Mouse (Mus musculus) stomach, embryonic 15.5 days (tissue): ENCODE data around the gene Gtf2a1. TPM values are rescaled to one million over a fixed set of nuclear protein-coding genes. Genes with fewer than 3 reads are reported as not detected.
"Not testable (repeated sequence)": the region's sequence is repeated elsewhere in the genome, so short reads cannot be mapped to it uniquely, and the experiment has no call there.

Experiments used
- ATAC-seq: fragments of 200-750 bp; cut with Nextera tagmentation; 2 replicates; pipeline ENCODE4 v1.8.0; 2017; ENCODE audit warnings: low read depth, moderate number of reproducible peaks, moderate TSS enrichment; ENCODE audit not compliant: insufficient read depth, low FRiP score
- H3K27ac ChIP-seq: fragments of 300-500 bp; sonication (generic); 2 replicates; pipeline ENCODE4 v1.5.1; 2015; ENCODE audit warnings: mild to moderate bottlenecking, inconsistent platforms
- H3K27me3 ChIP-seq: fragments of 300-500 bp; sonication (generic); replicated peaks from 2 replicates; pipeline ENCODE4 v1.6.1; 2015; ENCODE audit warnings: inconsistent platforms
- H3K36me3 ChIP-seq: fragments of 300-500 bp; sonication (generic); 2 replicates; pipeline ENCODE4 v1.6.1; 2015; ENCODE audit warnings: inconsistent platforms
- H3K4me1 ChIP-seq: fragments of 300-500 bp; sonication (generic); 2 replicates; pipeline ENCODE4 v1.6.1; 2015; ENCODE audit warnings: inconsistent platforms
- H3K4me2 ChIP-seq: fragments of 300-500 bp; sonication (generic); 2 replicates; pipeline ENCODE4 v1.6.1; 2015; ENCODE audit warnings: mild to moderate bottlenecking, inconsistent platforms
- H3K4me3 ChIP-seq: fragments of 300-500 bp; sonication (generic); replicated peaks from 2 replicates; pipeline ENCODE4 v1.5.1; 2015; ENCODE audit warnings: inconsistent platforms
- H3K9ac ChIP-seq: fragments of 300-500 bp; sonication (generic); 2 replicates; pipeline ENCODE4 v1.6.1; 2015; ENCODE audit warnings: inconsistent platforms
- H3K9me3 ChIP-seq: fragments of 300-500 bp; sonication (generic); 2 replicates; pipeline ENCODE4 v1.6.1; 2016; ENCODE audit warnings: inconsistent platforms
- WGBS: fragments of 180-500 bp; shearing (Covaris S2); methylation state at CpG from one replicate; pipeline ENCODE4 v1.1.7; 2015; 5-methylcytosine and 5-hydroxymethylcytosine counted together
- polyA plus RNA-seq: library from polyadenylated mRNA; unstranded; fragments of >200 nt; fragmentation: Nextera tagmentation; extraction: Ambion mirVana; gene quantifications from 2 replicates; pipeline ENCODE4 v1.2.1, GENCODE M21; 2015

Gene Gtf2a1
- polyA plus RNA-seq, 1 experiment from 2014 or later = 36.7 TPM

GRCm38 (mm10) chr12:91589542-91589846 lies 793 bp downstream of the Gtf2a1 start:
- H3K4me3 ChIP-seq = peak overlapping the region; percentile 83
- H3K27ac ChIP-seq = peak overlapping the region; percentile 100
- peak overlapping the region; percentile 33; the same call in 1 of the 2 replicates for H3K4me2 ChIP-seq
- WGBS = 0% methylated on average over 11 of the region's 11 CpGs
- no peaks in the 10 kb centered on the region for H3K27me3 ChIP-seq
- no peaks in the 10 kb centered on the region for H3K9me3 ChIP-seq
- peak overlapping the region; percentile 91 for H3K9ac ChIP-seq
- peaks cover 11% of the 10 kb centered on the region; the same call in 1 of the 2 replicates for H3K4me1 ChIP-seq
- 0 out of 2 replicates have a peak, but pooled peaks cover 3% of the 10 kb centered on the region for H3K36me3 ChIP-seq
- ATAC-seq = no peak; the same call in 1 of the 2 replicates

GRCm38 (mm10) chr12:91588670-91589541 lies 1.4 kb downstream of the Gtf2a1 start:
- Histone ChIP-seq H3K4me3 (peak overlapping the region; percentile 83), H3K27ac (peak overlapping the region; percentile 100), H3K9ac (peak overlapping the region; percentile 91), H3K27me3 (no peaks in the 10 kb centered on the region), H3K4me1 (peaks cover 11% of the 10 kb centered on the region; the same call in 1 of the 2 replicates), H3K9me3 (no peaks in the 10 kb centered on the region), H3K4me2 (peak overlapping the region; percentile 22; the same call in 1 of the 2 replicates), H3K36me3 (0 out of 2 replicates have a peak, but pooled peaks cover 8% of the 10 kb centered on the region)
- under 1% methylated on average over 61 of the region's 83 CpGs for WGBS
- ATAC-seq = no peak

DNA sequence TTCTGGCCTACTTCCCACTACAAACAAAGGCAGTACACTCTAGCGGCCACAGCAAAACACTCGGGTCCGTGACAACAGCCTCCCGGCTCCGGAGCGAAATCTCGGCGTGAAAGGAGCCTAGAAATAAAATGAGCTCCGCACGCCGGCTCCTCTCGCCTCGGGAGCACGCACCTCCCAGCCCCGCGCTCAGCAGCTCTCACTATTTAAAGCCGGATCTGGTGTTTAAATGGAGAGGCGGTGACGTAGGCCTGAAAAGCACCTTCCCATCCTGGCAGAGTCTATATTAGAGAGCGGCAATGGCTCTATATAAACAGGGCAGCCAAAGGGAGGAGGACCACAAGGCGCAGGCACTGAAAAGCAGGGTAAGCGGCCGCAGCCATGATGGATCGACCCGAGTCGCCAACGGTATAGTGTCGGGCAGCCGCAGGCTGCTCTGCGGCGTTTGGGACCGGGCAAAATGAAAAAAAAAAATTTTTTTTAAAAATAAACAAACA lies 2.1 kb downstream of the Gtf2a1 start:
- Histone ChIP-seq H3K4me2 (peak overlapping the region; percentile 59), H3K4me3 (peak overlapping the region; percentile 83), H3K27me3 (no peaks in the 10 kb centered on the region), H3K36me3 (0 out of 2 replicates have a peak, but pooled peaks cover 8% of the 10 kb centered on the region), H3K9me3 (no peaks in the 10 kb centered on the region), H3K9ac (peak overlapping the region; percentile 91; the same call in 1 of the 2 replicates), H3K4me1 (peaks cover 11% of the 10 kb centered on the region; the same call in 1 of the 2 replicates), H3K27ac (peak overlapping the region; percentile 100)
- under 1% methylated on average over 32 of the region's 32 CpGs for WGBS
- ATAC-seq = peak; percentile 88

DNA sequence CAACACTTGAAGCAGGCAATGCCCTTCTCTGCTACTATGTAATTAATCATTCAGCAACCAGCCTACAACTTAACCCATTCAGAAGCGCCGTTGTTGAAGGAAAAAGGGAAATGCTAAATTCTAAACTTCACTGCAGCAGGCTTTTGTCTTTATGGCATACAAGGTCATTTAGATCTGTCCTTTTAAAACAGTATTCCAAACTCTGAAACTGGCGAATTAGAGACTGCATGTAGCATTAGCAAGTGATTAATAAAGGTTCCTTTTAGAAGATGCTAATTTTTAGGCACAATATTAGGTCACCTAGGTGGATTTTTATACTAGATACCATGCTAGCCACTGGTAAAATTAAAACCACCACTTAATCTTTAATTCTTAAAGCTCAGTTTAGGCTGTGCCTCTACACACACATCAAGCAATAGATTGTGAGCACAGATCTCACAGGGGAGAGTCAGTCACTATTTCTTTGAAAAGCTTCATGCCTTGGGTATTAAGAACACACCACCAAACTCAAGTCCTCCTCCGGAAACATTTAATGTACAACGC lies 2.7 kb downstream of the Gtf2a1 start:
- Histone ChIP-seq H3K27ac (peak overlapping the region; percentile 100), H3K4me3 (peak overlapping the region; percentile 83), H3K36me3 (0 out of 2 replicates have a peak, but pooled peaks cover 8% of the 10 kb centered on the region), H3K9ac (peak overlapping the region; percentile 56; the same call in 1 of the 2 replicates), H3K4me1 (peaks cover 11% of the 10 kb centered on the region; the same call in 1 of the 2 replicates), H3K4me2 (peak overlapping the region; percentile 59), H3K9me3 (no peaks in the 10 kb centered on the region), H3K27me3 (no peaks in the 10 kb centered on the region)
- 11% methylated on average over 5 of the region's 5 CpGs for WGBS
- ATAC-seq = no peak

- H3K9me3 ChIP-seq = no peaks in the 10 kb centered on the region
- H3K27me3 ChIP-seq = no peaks in the 10 kb centered on the region
- H3K9ac ChIP-seq = no peak overlapping the region
- 0 out of 2 replicates have a peak, but pooled peaks cover 8% of the 10 kb centered on the region for H3K36me3 ChIP-seq
- H3K4me2 ChIP-seq = peak overlapping the region; percentile 59
- no peak overlapping the region for H3K27ac ChIP-seq
- WGBS = 44% methylated on average over 3 of the region's 3 CpGs
- peak overlapping the region; percentile 83 for H3K4me3 ChIP-seq
- no peak for ATAC-seq
- peaks cover 11% of the 10 kb centered on the region; the same call in 1 of the 2 replicates for H3K4me1 ChIP-seq
Measured at GRCm38 (mm10) chr12:91587077-91587476, 3.2 kb downstream of the Gtf2a1 start.

DNA sequence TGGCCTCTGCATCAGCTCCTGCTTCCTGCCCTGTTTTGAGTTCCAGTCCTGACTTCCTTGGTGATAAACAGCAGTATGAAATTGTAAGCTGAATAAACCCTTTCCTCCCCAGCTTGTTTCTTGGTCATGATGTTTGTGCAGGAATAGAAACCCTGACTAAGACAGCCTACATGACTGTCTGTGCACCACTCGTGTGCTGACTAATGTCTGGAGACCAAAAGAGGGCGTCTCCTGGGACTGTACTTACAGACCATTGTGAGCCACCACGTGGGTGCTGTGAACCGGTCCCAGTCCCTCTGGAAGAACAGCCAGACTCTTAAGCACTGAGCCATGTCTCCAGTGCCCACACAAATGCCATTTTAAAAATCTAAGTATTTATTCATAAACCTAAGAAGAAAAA lies 4.5 kb downstream of the Gtf2a1 start:
- H3K4me1 ChIP-seq, H3K9ac ChIP-seq, H3K27ac ChIP-seq, ATAC-seq, H3K4me3 ChIP-seq, H3K36me3 ChIP-seq, H3K4me2 ChIP-seq, H3K27me3 ChIP-seq, H3K9me3 ChIP-seq: not testable (repeated sequence)
- WGBS = 99% methylated on average over 4 of the region's 4 CpGs

GRCm38 (mm10) chr12:91585206-91585605 lies 5.1 kb downstream of the Gtf2a1 start:
- Histone ChIP-seq H3K9ac (no peak overlapping the region), H3K4me1 (peaks cover 8% of the 10 kb centered on the region; the same call in 1 of the 2 replicates), H3K27ac (no peak overlapping the region), H3K4me2 (no peak overlapping the region), H3K27me3 (no peaks in the 10 kb centered on the region), H3K9me3 (no peaks in the 10 kb centered on the region), H3K36me3 (0 out of 2 replicates have a peak, but pooled peaks cover 8% of the 10 kb centered on the region), H3K4me3 (no peak overlapping the region)
- ATAC-seq = no peak
- WGBS = 91% methylated on average over 3 of the region's 3 CpGs

DNA sequence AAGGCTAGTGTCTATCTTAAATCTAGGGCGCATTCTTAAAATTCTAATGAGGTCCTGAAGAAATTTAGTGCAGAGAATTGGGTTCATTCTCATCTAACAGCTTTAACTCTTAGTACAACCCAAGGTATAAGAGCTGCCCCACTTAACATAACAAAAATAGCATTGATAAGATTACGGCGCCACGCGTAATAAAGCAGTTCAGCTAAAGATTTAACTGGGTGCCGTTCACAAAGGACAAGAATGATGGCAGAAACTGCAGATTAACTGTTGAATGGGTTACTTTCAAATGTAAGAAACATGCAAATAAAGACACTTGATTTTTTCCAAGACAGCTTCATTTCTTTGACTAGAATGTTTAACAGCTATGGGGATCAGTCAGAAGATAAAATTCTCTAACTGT lies 6.9 kb downstream of the Gtf2a1 start:
- no peak overlapping the region for H3K27ac ChIP-seq
- 0 out of 2 replicates have a peak, but pooled peaks cover 8% of the 10 kb centered on the region for H3K36me3 ChIP-seq
- H3K4me2 ChIP-seq = no peak overlapping the region
- H3K4me3 ChIP-seq = no peak overlapping the region
- no peak overlapping the region for H3K9ac ChIP-seq
- H3K27me3 ChIP-seq = no peaks in the 10 kb centered on the region
- WGBS = 79% methylated on average over 6 of the region's 6 CpGs
- ATAC-seq = no peak
- H3K9me3 ChIP-seq = no peaks in the 10 kb centered on the region
- H3K4me1 ChIP-seq = peaks cover 8% of the 10 kb centered on the region; the same call in 1 of the 2 replicates

DNA sequence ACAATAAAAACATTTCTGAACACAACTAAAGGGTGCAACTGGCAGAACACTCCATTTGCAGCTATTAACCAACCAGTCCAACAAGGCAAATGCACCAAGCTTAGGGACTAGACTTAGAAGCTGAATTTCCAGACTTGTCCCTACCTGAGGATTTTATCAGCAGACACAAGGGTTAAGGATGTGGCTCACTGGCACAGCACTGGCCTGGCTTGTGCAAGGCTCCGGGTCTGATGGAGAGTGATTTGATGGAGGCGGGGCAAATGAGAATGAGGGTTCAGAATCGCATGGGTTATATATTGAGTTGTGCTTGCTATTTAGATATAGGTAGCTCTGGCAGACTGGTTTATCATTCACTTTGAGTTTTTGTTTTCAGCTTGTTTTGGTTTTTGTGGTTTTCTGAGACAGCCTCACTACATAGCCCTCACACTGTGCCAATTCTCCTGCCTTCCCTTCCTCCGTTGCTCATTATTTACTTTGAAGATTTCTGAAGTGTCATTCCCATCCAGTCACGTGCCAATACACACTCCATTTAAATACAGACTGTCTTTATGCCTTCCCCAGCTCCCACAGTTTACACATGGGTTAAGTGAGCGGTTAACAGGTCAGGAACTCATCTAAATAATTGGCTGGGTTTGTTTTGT lies 7.8 kb downstream of the Gtf2a1 start:
- WGBS = 52% methylated on average over 6 of the region's 6 CpGs
- H3K4me2 ChIP-seq = no peak overlapping the region
- no peak overlapping the region for H3K4me3 ChIP-seq
- H3K36me3 ChIP-seq = 0 out of 2 replicates have a peak, but pooled peaks cover 8% of the 10 kb centered on the region
- no peaks in the 10 kb centered on the region for H3K27me3 ChIP-seq
- ATAC-seq = no peak
- H3K9me3 ChIP-seq = no peaks in the 10 kb centered on the region
- no peak overlapping the region for H3K9ac ChIP-seq
- no peak overlapping the region for H3K27ac ChIP-seq
- H3K4me1 ChIP-seq = peaks cover 5% of the 10 kb centered on the region; the same call in 1 of the 2 replicates

DNA sequence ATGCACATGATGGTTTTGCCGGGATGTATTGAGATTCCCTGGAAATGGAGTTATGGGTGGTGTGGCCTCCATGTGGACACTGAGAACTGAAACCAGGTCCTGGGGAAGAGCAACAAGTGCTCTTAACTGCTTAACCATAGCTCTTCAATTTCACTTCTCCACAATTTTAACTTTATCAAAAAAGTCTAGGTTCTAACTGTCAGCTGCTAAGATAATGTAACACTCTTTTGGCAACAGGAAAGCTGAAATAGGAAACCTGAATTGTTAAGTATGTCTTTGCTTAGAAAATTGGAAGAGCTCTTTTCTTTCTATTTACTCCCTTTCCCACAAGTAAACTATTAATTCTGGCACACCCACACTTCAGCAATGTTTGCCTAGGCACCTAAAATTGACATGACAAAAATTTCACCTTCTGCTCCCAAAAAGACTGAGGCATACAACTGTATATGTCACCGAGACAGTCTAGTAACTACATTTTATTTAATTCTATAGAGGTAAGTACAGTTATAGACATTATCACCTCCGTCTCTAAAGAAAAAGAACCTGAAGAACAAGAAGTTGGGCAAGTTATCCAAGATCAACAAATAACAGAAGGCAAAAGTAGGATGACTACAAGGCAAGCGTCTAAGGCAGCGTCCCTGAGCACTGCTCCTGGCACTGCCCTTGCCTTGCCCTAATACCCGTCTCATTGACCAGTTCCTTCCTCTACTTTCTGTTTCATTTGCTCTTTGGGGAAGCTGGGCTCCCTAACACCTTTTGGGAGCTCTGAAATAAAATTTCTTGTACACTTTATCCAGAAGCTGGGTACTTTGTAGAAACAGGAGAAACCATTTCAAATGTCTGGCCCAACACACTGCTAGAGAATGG lies 8.8 kb downstream of the Gtf2a1 start:
- Histone ChIP-seq H3K36me3 (0 out of 2 replicates have a peak, but pooled peaks cover 8% of the 10 kb centered on the region), H3K9me3 (no peaks in the 10 kb centered on the region), H3K4me2 (no peak overlapping the region), H3K9ac (no peak overlapping the region), H3K27ac (no peak overlapping the region), H3K27me3 (no peaks in the 10 kb centered on the region), H3K4me1 (no peaks in the 10 kb centered on the region), H3K4me3 (no peak overlapping the region)
- 78% methylated on average over 6 of the region's 6 CpGs for WGBS
- no peak for ATAC-seq

DNA sequence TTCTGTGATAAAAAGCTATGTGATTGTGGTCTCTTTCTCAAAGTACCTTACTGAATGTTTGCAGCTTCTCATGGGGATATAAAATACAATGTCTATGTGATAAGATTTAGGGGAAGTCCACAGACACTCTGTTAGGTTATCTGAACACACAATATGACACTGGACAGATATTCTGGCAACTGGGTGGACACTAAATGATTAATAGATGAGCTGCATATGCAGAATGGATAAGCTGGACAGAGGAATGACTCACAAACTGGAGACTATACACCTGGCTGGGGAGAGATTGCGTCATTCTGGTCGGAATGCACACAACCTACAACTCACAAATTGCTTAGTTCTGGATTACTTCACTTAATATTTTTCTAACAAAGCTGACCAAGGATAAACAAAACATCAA lies 10.6 kb downstream of the Gtf2a1 start:
- H3K9me3 ChIP-seq = no peaks in the 10 kb centered on the region
- no peaks in the 10 kb centered on the region for H3K4me1 ChIP-seq
- H3K27ac ChIP-seq = no peak overlapping the region
- no peak for ATAC-seq
- H3K27me3 ChIP-seq = no peaks in the 10 kb centered on the region
- H3K4me2 ChIP-seq = no peak overlapping the region
- H3K36me3 ChIP-seq = peaks cover 11% of the 10 kb centered on the region; the same call in 1 of the 2 replicates
- H3K4me3 ChIP-seq = no peak overlapping the region
- 81% methylated on average over 2 of the region's 2 CpGs for WGBS
- H3K9ac ChIP-seq = no peak overlapping the region
